Mouse (Mus musculus) MN1 (cell line): Measurements from ENCODE around the gene Hps4.
A peak's percentile ranks its signal among the peaks of the same experiment; 100 is the strongest.

Source experiments
- DNase-seq: peaks from one replicate; pipeline ENCODE4 v3.0.0-alpha.2; 2016; ENCODE audit warnings: low spot score

The Hps4 gene

GRCm38 (mm10) chr5:112367338-112367737, 24.5 kb downstream of the Hps4 start:
- DNase-seq, result no peak

GRCm38 (mm10) chr5:112367929-112368328, 25.0 kb downstream of the Hps4 start:
- DNase-seq, result no peak

GRCm38 (mm10) chr5:112368666-112369065, 25.8 kb downstream of the Hps4 start:
- no peak for DNase-seq

GRCm38 (mm10) chr5:112369326-112369725, 26.4 kb downstream of the Hps4 start:
- no peak for DNase-seq

- no peak for DNase-seq
Observed at GRCm38 (mm10) chr5:112370236-112370813, 27.4 kb downstream of the Hps4 start.

- no peak for DNase-seq
Observed at GRCm38 (mm10) chr5:112371933-112372332, 29.1 kb downstream of the Hps4 start.

GRCm38 (mm10) chr5:112376111-112376510, 33.2 kb downstream of the Hps4 start:
- DNase-seq, result no peak

GRCm38 (mm10) chr5:112377380-112377779, 34.5 kb downstream of the Hps4 start:
- DNase-seq, result no peak

GRCm38 (mm10) chr5:112378716-112379115, 35.8 kb downstream of the Hps4 start:
- no peak for DNase-seq

GRCm38 (mm10) chr5:112381154-112381553, 38.3 kb downstream of the Hps4 start:
- DNase-seq, result no peak

- DNase-seq, result no peak
Observed at GRCm38 (mm10) chr5:112382042-112382441, 39.2 kb downstream of the Hps4 start.

- peak; percentile 62 for DNase-seq
Observed at GRCm38 (mm10) chr5:112382641-112383330, 39.9 kb downstream of the Hps4 start.

- no peak for DNase-seq
Observed at GRCm38 (mm10) chr5:112384805-112385472, 42.1 kb downstream of the Hps4 start.

- no peak for DNase-seq
Observed at GRCm38 (mm10) chr5:112385973-112386372, 43.1 kb downstream of the Hps4 start.

- DNase-seq, result no peak
Observed at GRCm38 (mm10) chr5:112389352-112389751, 46.5 kb downstream of the Hps4 start.

- no peak for DNase-seq
Observed at GRCm38 (mm10) chr5:112391002-112391401, 48.1 kb downstream of the Hps4 start.

- no peak for DNase-seq
Observed at GRCm38 (mm10) chr5:112391676-112392323, 48.9 kb downstream of the Hps4 start.

- DNase-seq, result peak; percentile 40
Observed at GRCm38 (mm10) chr5:112393741-112394414, 51.0 kb downstream of the Hps4 start.

- DNase-seq, result peak; percentile 52
Observed at GRCm38 (mm10) chr5:112394415-112394763, 51.5 kb downstream of the Hps4 start.

- peak; percentile 93 for DNase-seq
Observed at GRCm38 (mm10) chr5:112394779-112395443, 52.0 kb downstream of the Hps4 start, which contains the start of gene Asphd2. Gene Asphd2, minus strand, starts transcription at chr5:112394866.

- DNase-seq, result no peak
Observed at GRCm38 (mm10) chr5:112396066-112396465, 53.2 kb downstream of the Hps4 start.

GRCm38 (mm10) chr5:112399284-112399683, 56.4 kb downstream of the Hps4 start:
- peak; percentile 98 for DNase-seq
